Mouse (Mus musculus) kidney, adult 2 months (tissue): ENCODE measurements at regions not wholly inside any gene's neighbourhood (a gene's known extent, or its start where the extent isn't known, plus 50 kb on each side); places are given as distances from the start of the nearest gene placed in this dataset.

Experiments used
- DNase-seq: peaks from one replicate; pipeline ENCODE4 v3.0.0; 2021
- H3K27ac ChIP-seq: fragments of 200-500 bp; 2 replicates; pipeline ENCODE4 v1.5.1; 2012; ENCODE audit warnings: low read depth, low read length, control low read depth, inconsistent platforms; ENCODE audit not compliant: insufficient read depth
- H3K27me3 ChIP-seq: fragments of 200-500 bp; replicated peaks from 2 replicates; pipeline ENCODE4 v1.6.1; 2012; ENCODE audit warnings: mild to moderate bottlenecking, moderate library complexity, low read length, inconsistent platforms; ENCODE audit not compliant: control insufficient read depth, insufficient read depth
- H3K36me3 ChIP-seq: fragments of 200-500 bp; 2 replicates; pipeline ENCODE4 v1.6.1; 2012; ENCODE audit warnings: mild to moderate bottlenecking, moderate library complexity, low read length, inconsistent platforms; ENCODE audit not compliant: control insufficient read depth, insufficient read depth
- H3K4me1 ChIP-seq: fragments of 200-500 bp; 2 replicates; pipeline ENCODE4 v1.6.1; 2011; ENCODE audit warnings: low read length; ENCODE audit not compliant: control insufficient read depth, insufficient read depth
- H3K4me3 ChIP-seq: fragments of 200-500 bp; 2 replicates; pipeline ENCODE4 v1.5.1; 2011; ENCODE audit warnings: mild to moderate bottlenecking, low read depth, low read length, control low read depth; ENCODE audit not compliant: insufficient read depth
- CTCF ChIP-seq: fragments of 200-500 bp; conservative IDR thresholded peaks from 2 replicates; pipeline ENCODE4 v1.5.1; 2011; ENCODE audit warnings: low read depth, mild to moderate bottlenecking, control low read depth, low read length, moderate library complexity, mixed read lengths; ENCODE audit not compliant: insufficient read depth, insufficient read length
- POLR2A ChIP-seq: fragments of 200-500 bp; IDR thresholded peaks from one replicate; pipeline ENCODE4 v1.6.1; 2011; ENCODE audit warnings: low read depth, low read length, control low read depth
- WGBS: fragments of 180-500 bp; shearing (Covaris S2); methylation state at CpG from one replicate; pipeline ENCODE4 v1.1.7; 2018; 5-methylcytosine and 5-hydroxymethylcytosine counted together

DNA sequence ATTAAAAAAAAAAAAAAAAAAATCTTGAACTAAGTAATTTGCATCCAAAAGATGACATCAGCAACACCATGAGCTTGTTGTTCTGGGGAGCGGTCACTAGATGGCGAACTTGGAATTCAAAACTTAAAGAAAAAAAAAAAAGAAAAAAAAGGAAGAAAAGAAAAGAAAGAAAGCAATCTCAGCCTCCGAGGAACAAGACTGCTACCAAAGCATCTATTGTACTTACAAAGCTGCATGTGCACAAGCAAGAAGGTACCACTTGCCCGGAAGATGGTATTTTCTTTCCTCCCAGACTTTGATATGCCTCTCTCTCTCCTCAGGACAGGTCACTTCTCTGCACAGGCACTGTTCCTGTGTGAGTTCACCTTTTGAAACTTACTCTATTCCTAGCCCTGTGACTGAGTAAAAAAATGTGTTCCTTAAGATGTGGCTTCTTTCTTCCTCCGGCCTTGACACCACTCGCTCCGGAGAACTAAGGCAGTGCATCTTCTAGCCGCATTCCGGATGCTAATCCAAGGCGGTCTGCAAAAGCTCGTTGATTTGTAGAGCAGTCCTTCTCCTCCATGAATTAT lies 114.2 kb upstream of the Veph1 start:
- H3K27me3 ChIP-seq = no peaks in the 10 kb centered on the region; the same call in 1 of the 2 replicates
- DNase-seq = peak; percentile 17
- TF ChIP-seq CTCF (peak; percentile 34; the same call in 1 of the 2 replicates), POLR2A (no peak)
- no peak overlapping the region for H3K27ac ChIP-seq
- H3K36me3 ChIP-seq = no peaks in the 10 kb centered on the region
- 38% methylated on average over 11 of the region's 11 CpGs for WGBS
- no peaks in the 10 kb centered on the region for H3K4me1 ChIP-seq
- H3K4me3 ChIP-seq = no peak overlapping the region

DNA sequence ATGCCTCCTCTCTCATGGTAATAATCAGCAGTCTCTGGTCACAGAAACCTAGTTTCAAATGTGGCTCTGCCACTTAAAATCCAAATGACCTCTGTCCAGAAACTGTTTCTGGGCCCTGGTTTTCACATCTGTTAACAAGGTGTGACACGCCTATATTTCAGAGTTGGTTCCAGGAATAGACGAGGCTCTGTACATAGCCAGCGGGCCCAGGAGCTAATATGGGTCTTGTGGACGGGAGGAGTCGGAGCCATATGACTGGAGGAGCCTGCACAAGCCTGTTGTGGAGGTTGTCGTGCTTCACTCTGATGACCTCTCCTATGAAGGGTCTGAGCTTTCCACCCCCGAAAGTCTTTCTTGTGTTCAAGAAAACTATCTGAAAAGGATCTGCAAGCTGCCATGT lies 112.2 kb upstream of the Veph1 start:
- H3K4me3 ChIP-seq = no peak overlapping the region
- WGBS = 80% methylated on average over 7 of the region's 7 CpGs
- no peak for DNase-seq
- no peaks in the 10 kb centered on the region for H3K4me1 ChIP-seq
- no peaks in the 10 kb centered on the region; the same call in 1 of the 2 replicates for H3K27me3 ChIP-seq
- TF ChIP-seq POLR2A = no peak
- TF ChIP-seq CTCF = no peak
- no peaks in the 10 kb centered on the region for H3K36me3 ChIP-seq
- no peak overlapping the region for H3K27ac ChIP-seq

DNA sequence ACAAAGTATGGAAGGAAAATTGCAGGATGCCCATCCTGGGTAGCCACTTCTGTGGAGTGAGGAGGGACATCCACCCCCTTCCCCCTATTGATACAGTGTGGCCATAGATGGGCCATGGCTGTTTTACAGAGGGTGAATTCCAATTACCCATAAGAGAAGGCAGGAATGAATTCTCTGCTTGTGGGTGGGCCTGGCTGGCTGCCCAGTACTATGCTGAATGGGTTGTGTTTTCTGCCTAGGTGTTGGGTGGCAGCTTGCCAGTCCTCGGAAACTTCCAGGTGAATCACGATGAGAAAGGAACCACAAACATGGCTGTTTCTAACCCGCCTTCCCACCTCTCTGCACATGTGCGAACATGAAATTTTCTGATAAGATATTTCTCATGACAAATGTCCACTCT lies 109.0 kb upstream of the Veph1 start:
- no peak overlapping the region for H3K27ac ChIP-seq
- H3K4me1 ChIP-seq = no peaks in the 10 kb centered on the region
- no peak overlapping the region for H3K4me3 ChIP-seq
- H3K27me3 ChIP-seq = no peaks in the 10 kb centered on the region
- no peaks in the 10 kb centered on the region for H3K36me3 ChIP-seq
- whole genome bisulfite sequencing = 59% methylated on average over 4 of the region's 4 CpGs
- TF ChIP-seq POLR2A (no peak), CTCF (no peak)
- DNase-seq = no peak

DNA sequence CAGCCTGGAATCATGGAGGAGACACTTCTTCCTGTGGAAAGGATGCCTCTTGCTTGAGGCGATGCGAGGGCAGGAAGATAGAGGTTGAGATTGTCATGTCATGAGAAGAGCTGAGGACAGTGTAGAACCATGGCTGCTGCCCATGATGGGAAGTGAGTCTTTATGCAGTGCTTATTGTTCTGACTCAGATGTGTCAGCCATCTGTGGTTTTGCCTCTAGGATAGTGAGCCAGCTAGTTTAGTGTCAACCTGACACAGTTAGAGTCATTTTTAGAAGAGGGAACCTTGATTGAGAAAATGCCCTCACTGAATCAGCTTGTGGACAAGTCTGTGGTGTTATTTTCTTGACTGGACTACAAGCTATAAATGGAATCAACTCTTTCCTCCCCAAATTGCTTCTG lies 107.1 kb upstream of the Veph1 start:
- H3K4me3 ChIP-seq = no peak overlapping the region
- 94% methylated on average over 2 of the region's 2 CpGs for WGBS
- H3K27me3 ChIP-seq = no peaks in the 10 kb centered on the region
- no peak for DNase-seq
- no peaks in the 10 kb centered on the region for H3K4me1 ChIP-seq
- no peak overlapping the region for H3K27ac ChIP-seq
- H3K36me3 ChIP-seq = no peaks in the 10 kb centered on the region
- no peak for TF ChIP-seq POLR2A
- TF ChIP-seq CTCF = no peak

DNA sequence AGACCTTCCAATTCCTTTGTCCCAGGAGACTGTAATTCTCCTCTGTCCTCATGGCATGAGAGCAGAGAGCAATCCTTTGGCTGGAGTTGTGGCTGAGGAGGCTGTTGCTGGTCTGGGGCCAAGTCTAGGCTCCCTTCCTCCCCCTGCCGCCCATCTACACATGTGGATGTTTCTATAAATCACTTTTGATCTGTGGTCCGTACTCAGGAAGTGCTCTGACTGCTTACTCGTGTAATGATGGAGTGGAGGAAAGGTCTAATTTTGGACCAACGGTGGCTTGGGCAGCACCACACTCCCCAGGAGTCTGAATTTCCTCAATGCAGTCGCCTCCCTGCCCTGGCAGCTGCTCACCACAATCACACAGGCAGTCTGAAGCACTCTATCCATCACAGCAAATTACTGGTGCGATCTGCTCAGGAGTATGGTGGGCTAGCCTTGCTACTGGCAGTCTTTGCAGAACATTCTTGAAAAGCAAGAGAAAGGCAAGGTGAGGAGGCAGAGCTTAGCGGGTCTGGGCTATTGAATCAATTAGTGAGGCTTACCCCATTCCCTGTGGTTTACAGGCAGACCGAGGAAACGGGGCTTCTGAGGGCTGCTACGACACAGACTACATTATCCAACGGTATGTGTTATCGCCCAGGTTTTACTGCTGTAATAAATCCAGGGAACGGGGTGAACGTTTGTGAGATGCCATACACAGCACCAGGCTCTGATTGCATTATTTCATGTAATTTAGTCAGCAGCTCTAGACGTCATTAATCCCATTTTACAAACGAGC lies 104.3 kb upstream of the Veph1 start:
- no peak for DNase-seq
- TF ChIP-seq POLR2A (no peak), CTCF (no peak)
- Histone ChIP-seq H3K36me3 (no peaks in the 10 kb centered on the region), H3K4me1 (no peaks in the 10 kb centered on the region), H3K27me3 (no peaks in the 10 kb centered on the region), H3K27ac (no peak overlapping the region), H3K4me3 (no peak overlapping the region)
- WGBS = 16% methylated on average over 16 of the region's 16 CpGs

DNA sequence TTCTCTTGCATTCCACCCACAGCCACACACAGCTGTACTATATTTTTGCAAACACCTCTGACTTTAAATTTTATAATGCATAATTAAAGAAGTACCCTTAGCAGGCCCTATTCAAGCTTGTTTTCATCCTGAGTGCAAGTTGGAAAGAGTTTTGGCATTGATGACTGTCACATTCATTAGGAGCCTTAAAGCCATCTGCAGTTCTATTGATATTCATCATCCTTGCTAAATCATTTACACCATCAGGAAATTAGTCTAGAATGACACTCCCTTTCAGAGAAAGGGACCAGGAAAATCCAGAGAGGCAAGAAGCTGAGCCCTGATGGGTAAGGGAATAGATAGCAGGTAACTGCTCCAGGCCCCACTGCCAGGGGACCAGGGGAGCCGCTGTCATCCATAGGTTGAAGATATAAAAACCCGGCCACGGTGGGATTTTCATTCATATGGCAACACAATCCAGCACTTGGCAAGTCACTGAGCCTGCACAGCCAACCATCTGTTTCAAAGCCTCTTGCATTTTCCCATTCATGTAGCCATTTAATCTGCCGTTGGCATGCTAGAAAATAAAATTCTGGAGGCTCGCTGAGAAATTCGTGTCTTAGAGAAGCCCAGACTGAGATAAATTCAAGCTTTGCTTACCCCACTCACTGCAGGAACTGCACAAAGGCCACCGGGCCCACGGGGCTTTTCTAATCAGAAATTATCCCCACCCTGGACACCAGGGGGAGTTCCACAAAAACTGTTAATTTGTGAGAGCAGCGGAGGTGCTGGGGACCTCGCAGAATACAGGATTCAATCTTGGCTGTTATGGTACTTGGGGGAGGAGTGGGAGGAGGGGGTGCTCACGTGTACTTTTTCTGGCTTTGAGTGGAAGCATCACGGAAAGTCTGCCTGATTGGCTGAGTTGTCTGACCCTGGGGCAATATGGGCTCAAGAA lies 101.8 kb upstream of the Veph1 start:
- no peak overlapping the region for H3K4me3 ChIP-seq
- TF ChIP-seq POLR2A (no peak), CTCF (no peak)
- H3K27ac ChIP-seq = no peak overlapping the region
- DNase-seq = no peak
- no peaks in the 10 kb centered on the region for H3K27me3 ChIP-seq
- 67% methylated on average over 12 of the region's 12 CpGs for WGBS
- H3K36me3 ChIP-seq = no peaks in the 10 kb centered on the region
- no peaks in the 10 kb centered on the region for H3K4me1 ChIP-seq
